23 mouse cellular contexts compared by ENCODE assay signal in the genomic region with DNA sequence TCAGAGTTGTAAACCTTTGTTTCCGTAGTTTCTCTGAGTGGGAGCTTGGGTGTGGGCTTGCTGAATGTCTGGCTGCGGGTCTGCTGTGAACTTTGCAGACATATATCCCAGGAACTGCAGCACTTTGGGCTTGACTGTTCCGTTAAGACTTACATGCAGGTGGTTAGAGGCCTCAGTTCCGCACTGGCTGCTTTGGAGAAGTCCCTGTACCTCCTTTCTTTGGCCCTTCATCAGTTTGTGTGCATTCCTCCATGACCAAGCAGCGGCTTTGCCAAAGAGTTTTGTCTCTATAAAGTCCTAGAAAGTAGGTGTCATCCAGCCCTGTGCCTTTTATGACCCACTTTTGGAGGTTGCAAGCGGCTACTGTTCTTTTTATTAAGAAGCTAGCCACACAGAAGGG.
DNase-seq lines count a peak whose midpoint lies in the region; ATAC-seq and TF ChIP-seq lines count a peak whose summit lies in the region.
"Had no signal": no experiment of that assay in that cellular context is flagged by ENCODE, and none has a peak within 500 bp of the region (broad histone marks: within the 10 kb centered on the region; RNA-seq: fewer than 3 reads in every experiment).

No protein-coding gene starts in this region.

- 68% methylated on average over 6 of the region's 6 CpGs for WGBS in midbrain, embryonic 11.5 days
- 75% methylated on average over 6 of the region's 6 CpGs for WGBS in midbrain, embryonic 13.5 days
- WGBS in liver, embryonic 11.5 days: 86% methylated on average over 6 of the region's 6 CpGs

- no peak for DNase-seq in gastrocnemius, adult 2 months
- DNase-seq in gastrocnemius, adult 18-20 months (ENCODE audit: low spot score): no peak
- DNase-seq in midbrain, embryonic 11.5 days (ENCODE audit: low spot score, missing footprints): peak; percentile 82
- DNase-seq in embryo, embryonic 10 days (ENCODE audit: low spot score): no peak
- no peak for DNase-seq in liver, embryonic 11.5 days (ENCODE audit: low spot score)
- DNase-seq: adrenal gland, adult 8-10 months; adrenal gland, postnatal 14 days; adrenal gland, postnatal 36 days; cerebellum, adult 11-12 months; cerebellum, adult 2 months; cerebellum, adult 9-10 months; cerebellum, postnatal 25 days; embryo, embryonic 11 days had no signal

- no peaks in the 10 kb centered on the region for H3K36me3 ChIP-seq in midbrain, embryonic 11.5 days (ENCODE audit: control insufficient read depth, insufficient read depth, low read length)
- H3K36me3 ChIP-seq in midbrain, embryonic 13.5 days: no peaks in the 10 kb centered on the region
- H3K36me3 ChIP-seq in liver, embryonic 11.5 days (ENCODE audit: control insufficient read depth, insufficient read depth, low read length): no peaks in the 10 kb centered on the region
- H3K36me3 ChIP-seq: embryonic facial prominence, embryonic 13.5 days; embryonic facial prominence, embryonic 15.5 days; forebrain, embryonic 10.5 days; forebrain, embryonic 12.5 days; G1E had no signal

- no peaks in the 10 kb centered on the region for H3K27me3 ChIP-seq in midbrain, embryonic 11.5 days (ENCODE audit: control insufficient read depth, insufficient read depth, low read length)
- no peaks in the 10 kb centered on the region for H3K27me3 ChIP-seq in midbrain, embryonic 13.5 days
- H3K27me3 ChIP-seq in liver, embryonic 11.5 days (replicated peaks; ENCODE audit: control insufficient read depth, insufficient read depth, low read length): no peaks in the 10 kb centered on the region
- H3K27me3 ChIP-seq: embryonic facial prominence, embryonic 13.5 days; embryonic facial prominence, embryonic 15.5 days; forebrain, embryonic 12.5 days; Patski had no signal

- no peak overlapping the region for H3K9ac ChIP-seq in midbrain, embryonic 11.5 days (ENCODE audit: low read length)
- no peak overlapping the region for H3K9ac ChIP-seq in midbrain, embryonic 13.5 days (replicated peaks)
- H3K9ac ChIP-seq in liver, embryonic 11.5 days (ENCODE audit: low read depth, low read length): no peak overlapping the region
- H3K9ac ChIP-seq: embryonic facial prominence, embryonic 13.5 days; embryonic facial prominence, embryonic 15.5 days; forebrain, embryonic 12.5 days had no signal

- H3K27ac ChIP-seq in gastrocnemius, adult 2 months: peak overlapping the region; percentile 20; the same call in 1 of the 2 replicates
- no peak overlapping the region for H3K27ac ChIP-seq in midbrain, embryonic 11.5 days (ENCODE audit: low read depth, low read length)
- no peak overlapping the region for H3K27ac ChIP-seq in midbrain, embryonic 13.5 days
- H3K27ac ChIP-seq in liver, embryonic 11.5 days (ENCODE audit: low read depth, low read length): no peak overlapping the region
- H3K27ac ChIP-seq: embryonic facial prominence, embryonic 13.5 days; forebrain, embryonic 10.5 days; forebrain, embryonic 12.5 days had no signal

- no peak for ATAC-seq in midbrain, embryonic 11.5 days (ENCODE audit: low FRiP score)
- no peak for ATAC-seq in midbrain, embryonic 13.5 days
- ATAC-seq in neutrophil, adult 5-6 weeks (ENCODE audit: extremely low read depth, insufficient number of reproducible peaks, low FRiP score, poor library complexity, severe bottlenecking): peak; percentile 34; the same call in 1 of the 2 replicates
- no peak for ATAC-seq in liver, embryonic 11.5 days (replicated peaks; ENCODE audit: low FRiP score)
- ATAC-seq: activated CD4-positive, CD25-positive, alpha-beta regulatory T cell, adult 4 months had no signal

- H3K9me3 ChIP-seq in midbrain, embryonic 11.5 days (ENCODE audit: control insufficient read depth, low read length): no peaks in the 10 kb centered on the region
- no peaks in the 10 kb centered on the region for H3K9me3 ChIP-seq in midbrain, embryonic 13.5 days
- no peaks in the 10 kb centered on the region for H3K9me3 ChIP-seq in liver, embryonic 11.5 days (ENCODE audit: control insufficient read depth, low read length)
- H3K9me3 ChIP-seq: embryonic facial prominence, embryonic 13.5 days; embryonic facial prominence, embryonic 15.5 days; forebrain, embryonic 10.5 days; forebrain, embryonic 12.5 days; G1E had no signal

- no peak overlapping the region for H3K4me2 ChIP-seq in midbrain, embryonic 11.5 days
- no peak overlapping the region for H3K4me2 ChIP-seq in midbrain, embryonic 13.5 days (replicated peaks)
- no peak overlapping the region for H3K4me2 ChIP-seq in liver, embryonic 11.5 days
- H3K4me2 ChIP-seq: embryonic facial prominence, embryonic 13.5 days; embryonic facial prominence, embryonic 15.5 days; forebrain, embryonic 12.5 days had no signal

- intact Hi-C loops in gastrocnemius, adult 2 months (cut with DNase I): no loop called here

- TF ChIP-seq CTCF in gastrocnemius, adult 2 months (IDR thresholded peaks at IDR 0.05): no peak

- H3K4me1 ChIP-seq in midbrain, embryonic 11.5 days (ENCODE audit: control insufficient read depth, insufficient read depth, low read length): peaks cover 4% of the 10 kb centered on the region; the same call in 1 of the 2 replicates
- H3K4me1 ChIP-seq in midbrain, embryonic 13.5 days (replicated peaks): peaks cover 44% of the 10 kb centered on the region
- no peaks in the 10 kb centered on the region for H3K4me1 ChIP-seq in liver, embryonic 11.5 days (replicated peaks; ENCODE audit: control insufficient read depth, insufficient read depth, low read length)

- no peak overlapping the region for H3K4me3 ChIP-seq in gastrocnemius, adult 2 months
- H3K4me3 ChIP-seq in midbrain, embryonic 11.5 days (ENCODE audit: low read depth, low read length): no peak overlapping the region
- no peak overlapping the region for H3K4me3 ChIP-seq in midbrain, embryonic 13.5 days (replicated peaks)
- no peak overlapping the region for H3K4me3 ChIP-seq in liver, embryonic 11.5 days (ENCODE audit: low read depth, low read length)
- H3K4me3 ChIP-seq: embryonic facial prominence, embryonic 13.5 days; embryonic facial prominence, embryonic 15.5 days; erythroblast, embryonic 14.5 days; forebrain, embryonic 10.5 days; forebrain, embryonic 12.5 days had no signal
